Mouse (Mus musculus) kidney, embryonic 16.5 days (tissue): ENCODE measurements around the gene Dxo. TPM values are rescaled to one million over a fixed set of nuclear protein-coding genes. Genes with fewer than 3 reads are reported as not detected.
"Not testable (repeated sequence)": the region's sequence is repeated elsewhere in the genome, so short reads cannot be mapped to it uniquely, and the experiment has no call there.

Experiments
- ATAC-seq: fragments of 200-750 bp; cut with Nextera tagmentation; 2 replicates; pipeline ENCODE4 v1.8.0; 2017; ENCODE audit warnings: moderate TSS enrichment; ENCODE audit not compliant: low FRiP score, low TSS enrichment
- H3K27ac ChIP-seq: fragments of 300-500 bp; sonication (generic); 2 replicates; pipeline ENCODE4 v1.5.1; 2014; ENCODE audit warnings: low read length
- H3K27me3 ChIP-seq: fragments of 300-500 bp; sonication (generic); 2 replicates; pipeline ENCODE4 v1.6.1; 2014; ENCODE audit warnings: low read length, control low read depth, mixed read lengths; ENCODE audit not compliant: insufficient read depth
- H3K36me3 ChIP-seq: fragments of 300-500 bp; sonication (generic); 2 replicates; pipeline ENCODE4 v1.6.1; 2014; ENCODE audit warnings: low read length, control low read depth, mixed read lengths; ENCODE audit not compliant: insufficient read depth
- H3K4me1 ChIP-seq: fragments of 300-500 bp; sonication (generic); 2 replicates; pipeline ENCODE4 v1.6.1; 2014; ENCODE audit warnings: low read length, control low read depth, mixed read lengths; ENCODE audit not compliant: insufficient read depth
- H3K4me2 ChIP-seq: fragments of 300-500 bp; sonication (generic); replicated peaks from 2 replicates; pipeline ENCODE4 v1.6.1; 2014; ENCODE audit warnings: low read depth, low read length
- H3K4me3 ChIP-seq: fragments of 300-500 bp; sonication (generic); 2 replicates; pipeline ENCODE4 v1.5.1; 2014; ENCODE audit warnings: mild to moderate bottlenecking, low read length
- H3K9ac ChIP-seq: fragments of 300-500 bp; sonication (generic); replicated peaks from 2 replicates; pipeline ENCODE4 v1.6.1; 2014; ENCODE audit warnings: low read length
- H3K9me3 ChIP-seq: fragments of 300-500 bp; sonication (generic); 2 replicates; pipeline ENCODE4 v1.6.1; 2016; ENCODE audit warnings: low read length, control low read depth
- WGBS: fragments of 180-500 bp; shearing (Covaris S2); extraction: QIAGEN DNeasy Blood & Tissue Kit; methylation state at CpG from one replicate; pipeline ENCODE4 v1.1.7; 2014; 5-methylcytosine and 5-hydroxymethylcytosine counted together
- polyA plus RNA-seq: library from polyadenylated mRNA; unstranded; fragments of >200 nt; fragmentation: Nextera tagmentation; extraction: Ambion mirVana; gene quantifications from 2 replicates; pipeline ENCODE4 v1.2.1, GENCODE M21; 2015

The Dxo gene
- polyA plus RNA-seq, 1 experiment from 2014 or later, result 71.0 TPM

DNA sequence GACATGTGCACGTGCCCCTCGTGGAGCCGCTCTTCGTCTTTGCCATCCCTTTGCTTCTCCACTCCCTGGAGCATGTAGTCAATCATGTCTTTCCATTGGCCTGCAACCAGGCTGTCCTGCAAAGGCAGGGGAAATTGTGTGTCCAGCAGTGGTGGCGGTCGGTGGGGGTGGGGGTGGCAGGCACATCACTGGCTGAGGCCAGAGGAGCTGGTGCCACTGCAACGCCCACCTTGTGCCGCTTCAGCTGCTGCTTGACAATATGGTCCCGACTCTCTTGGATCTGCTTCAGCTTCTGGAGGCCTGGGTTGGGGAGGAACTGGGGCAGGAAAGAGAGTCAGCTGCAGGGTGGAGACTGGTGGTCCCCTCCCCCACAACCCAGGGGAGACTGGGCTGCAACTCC lies 34.1 kb upstream of the Dxo start:
- not testable (repeated sequence) for H3K36me3 ChIP-seq, H3K9ac ChIP-seq, ATAC-seq, H3K4me1 ChIP-seq, H3K9me3 ChIP-seq, H3K4me2 ChIP-seq, H3K4me3 ChIP-seq, H3K27me3 ChIP-seq, H3K27ac ChIP-seq
- WGBS, result 95% methylated on average over 9 of the region's 9 CpGs

DNA sequence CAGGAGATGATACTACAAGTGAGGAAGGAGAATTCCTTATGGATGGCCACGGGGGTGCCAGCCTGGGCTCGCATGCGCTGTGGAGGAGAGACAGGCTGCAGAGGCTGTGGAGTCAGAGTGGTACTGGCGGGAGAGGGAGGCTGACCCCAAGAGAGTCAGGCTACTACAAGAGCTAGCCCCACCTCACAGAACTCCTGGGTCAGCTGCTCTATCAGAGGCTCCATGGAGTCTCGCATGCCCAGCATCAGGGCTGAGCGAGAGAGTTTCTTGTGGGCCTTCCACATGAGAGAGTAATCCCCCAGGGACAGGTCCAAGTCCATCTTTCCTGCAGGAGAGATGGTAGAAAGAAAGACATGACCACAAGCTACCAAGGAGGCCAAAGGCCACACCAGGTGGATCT lies 33.5 kb upstream of the Dxo start:
- 93% methylated on average over 6 of the region's 6 CpGs for WGBS
- H3K4me3 ChIP-seq, H3K9ac ChIP-seq, H3K9me3 ChIP-seq, H3K36me3 ChIP-seq, H3K4me1 ChIP-seq, H3K4me2 ChIP-seq, H3K27me3 ChIP-seq, ATAC-seq, H3K27ac ChIP-seq: not testable (repeated sequence)

DNA sequence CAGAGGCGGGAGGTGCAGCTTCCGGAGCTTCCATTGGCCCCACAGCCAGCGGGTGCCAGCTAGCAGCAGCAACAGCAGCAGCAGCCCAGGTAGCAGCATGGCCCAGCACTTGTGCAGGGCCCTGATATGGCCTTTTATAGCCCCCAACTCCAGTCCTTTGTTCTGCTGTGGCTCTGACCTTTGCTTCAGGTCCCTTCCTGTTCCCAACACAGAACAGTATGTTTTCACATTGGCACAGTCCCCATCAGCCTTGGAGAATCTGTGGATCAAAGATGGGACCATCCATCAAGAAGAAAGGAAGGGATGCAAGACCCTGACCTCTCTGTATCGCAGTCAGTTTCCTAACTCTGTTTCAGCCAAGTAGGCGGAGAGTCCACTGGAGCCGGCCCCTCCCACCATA lies 32.5 kb upstream of the Dxo start, which contains the start of gene Cyp21a1:
TSS of gene Cyp21a1 (minus strand) at position 261 of the 400 bp plus-strand sequence.
- not testable (repeated sequence) for H3K4me2 ChIP-seq, H3K36me3 ChIP-seq, H3K9me3 ChIP-seq, H3K4me1 ChIP-seq, H3K27ac ChIP-seq, H3K27me3 ChIP-seq, ATAC-seq, H3K4me3 ChIP-seq, H3K9ac ChIP-seq
- WGBS, result 100% methylated on average over 2 of the region's 6 CpGs

DNA sequence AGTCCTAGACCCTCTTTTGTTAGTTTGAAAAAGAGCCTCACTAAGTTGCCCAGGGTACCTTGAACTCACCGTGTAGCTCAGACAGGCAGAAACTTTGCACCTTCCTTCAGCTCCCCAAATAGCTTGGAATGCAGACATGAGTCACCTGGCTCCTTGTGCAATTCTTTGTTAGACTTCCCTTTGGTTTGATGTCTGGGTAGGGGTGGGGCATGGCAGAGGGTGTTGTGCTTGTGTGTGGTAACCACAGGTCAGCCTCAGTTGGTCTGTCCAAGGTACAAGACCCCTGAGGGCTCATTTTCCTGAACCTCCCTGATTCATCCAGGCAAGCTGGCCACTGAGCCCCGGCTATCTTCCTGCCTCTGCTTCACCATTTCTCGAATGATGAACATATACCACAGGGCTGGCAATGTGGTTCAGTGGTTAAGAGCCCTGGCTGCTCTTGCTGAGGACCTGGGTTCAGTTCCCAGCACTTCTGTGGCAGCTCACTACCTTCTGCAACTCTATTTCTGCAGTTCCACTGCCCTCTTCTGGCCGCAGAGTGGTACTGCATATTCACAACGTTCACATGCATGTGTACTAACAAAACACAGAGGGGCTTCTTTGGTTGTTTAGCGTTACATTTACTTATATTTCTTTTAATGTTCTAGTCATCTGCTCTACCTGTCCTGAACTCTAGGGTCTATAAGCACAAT lies 31.8 kb upstream of the Dxo start:
- 74% methylated on average over 6 of the region's 6 CpGs for WGBS
- Histone ChIP-seq H3K9me3 (peaks cover 6% of the 10 kb centered on the region; the same call in 1 of the 2 replicates), H3K9ac (no peak overlapping the region), H3K4me3 (no peak overlapping the region), H3K27me3 (no peaks in the 10 kb centered on the region), H3K36me3 (no peaks in the 10 kb centered on the region), H3K27ac (no peak overlapping the region), H3K4me1 (no peaks in the 10 kb centered on the region), H3K4me2 (no peak overlapping the region)
- no peak for ATAC-seq

DNA sequence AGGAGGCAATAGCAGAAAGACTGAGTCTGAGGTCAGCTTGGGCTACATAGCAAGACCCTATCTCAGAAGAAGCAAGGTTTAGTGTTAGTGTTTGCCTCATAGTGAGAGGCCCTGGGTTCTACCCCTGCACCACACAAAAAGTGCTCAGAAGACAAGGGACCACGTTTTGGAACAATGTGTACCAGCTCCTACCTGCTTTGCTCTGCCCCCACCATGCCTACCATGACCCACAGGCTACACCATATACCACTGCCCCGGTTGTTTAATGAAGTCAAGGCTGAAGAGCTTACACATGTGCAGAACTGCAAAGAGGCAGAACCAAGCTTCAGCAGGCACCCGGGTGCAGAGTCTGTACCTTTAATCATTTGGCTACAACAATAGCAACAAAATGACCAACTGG lies 29.6 kb upstream of the Dxo start:
- no peaks in the 10 kb centered on the region for H3K27me3 ChIP-seq
- H3K36me3 ChIP-seq, result no peaks in the 10 kb centered on the region
- H3K27ac ChIP-seq, result no peak overlapping the region
- no peak overlapping the region for H3K9ac ChIP-seq
- no peak overlapping the region for H3K4me3 ChIP-seq
- ATAC-seq, result no peak
- no peaks in the 10 kb centered on the region for H3K4me1 ChIP-seq
- WGBS, result 71% methylated on average over 3 of the region's 3 CpGs
- H3K9me3 ChIP-seq, result peaks cover 6% of the 10 kb centered on the region; the same call in 1 of the 2 replicates
- no peak overlapping the region for H3K4me2 ChIP-seq

DNA sequence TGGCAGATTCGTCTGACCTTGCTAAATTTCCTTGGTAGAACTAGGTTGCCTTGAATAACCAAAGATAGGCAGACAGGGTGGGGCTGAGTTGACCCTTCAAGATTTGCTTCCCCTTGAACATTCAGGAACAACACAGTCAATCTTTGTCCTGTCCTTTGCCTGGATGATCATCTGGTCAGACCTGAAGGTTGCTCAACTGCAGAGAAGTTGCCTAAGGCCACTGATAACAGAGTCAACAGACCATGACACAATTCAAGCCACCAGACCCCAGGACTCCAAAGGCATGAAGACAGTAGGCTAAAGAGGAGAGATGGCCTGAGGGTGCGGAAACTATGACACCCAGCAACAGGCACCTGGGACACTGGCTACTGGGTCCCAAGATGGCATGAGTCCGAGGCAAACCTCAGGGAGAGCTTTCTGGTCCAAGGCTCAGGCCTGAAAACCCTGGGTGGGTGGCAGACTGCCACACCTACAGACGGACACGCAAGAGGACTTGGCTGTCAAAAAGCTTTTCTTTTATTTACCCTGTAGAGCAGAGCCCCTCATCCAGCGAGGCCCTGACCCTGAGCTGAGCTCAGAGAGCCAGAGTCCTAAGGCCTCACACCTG lies 28.1 kb upstream of the Dxo start:
- Histone ChIP-seq H3K36me3 (no peaks in the 10 kb centered on the region), H3K4me1 (no peaks in the 10 kb centered on the region), H3K9ac (no peak overlapping the region), H3K9me3 (peaks cover 6% of the 10 kb centered on the region; the same call in 1 of the 2 replicates), H3K27me3 (no peaks in the 10 kb centered on the region), H3K27ac (no peak overlapping the region), H3K4me2 (no peak overlapping the region), H3K4me3 (no peak overlapping the region)
- ATAC-seq, result no peak
- WGBS, result 85% methylated on average over 6 of the region's 6 CpGs

DNA sequence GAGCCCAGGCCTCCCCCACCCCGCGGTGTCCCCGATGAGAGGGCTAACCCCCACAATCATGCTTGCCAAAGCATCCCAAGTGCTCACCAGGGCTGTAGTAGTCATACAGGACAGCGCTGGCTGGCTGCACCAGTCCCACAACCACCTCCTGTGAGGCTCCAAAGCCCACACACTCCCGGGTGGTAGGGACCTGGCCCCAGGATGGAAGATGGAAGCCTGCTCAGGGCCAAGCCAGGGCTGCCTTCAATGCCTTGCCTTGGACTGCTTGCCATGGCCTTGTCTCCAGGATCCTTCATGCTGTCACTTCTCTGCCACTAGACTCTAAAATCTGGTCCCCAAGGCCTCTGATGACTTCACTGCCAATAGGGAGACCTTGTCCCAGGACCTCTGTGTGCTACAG lies 26.4 kb upstream of the Dxo start:
- H3K27me3 ChIP-seq, H3K4me2 ChIP-seq, H3K4me1 ChIP-seq, H3K9ac ChIP-seq, H3K27ac ChIP-seq, H3K4me3 ChIP-seq, H3K9me3 ChIP-seq, ATAC-seq, H3K36me3 ChIP-seq: not testable (repeated sequence)
- 90% methylated on average over 5 of the region's 5 CpGs for WGBS

DNA sequence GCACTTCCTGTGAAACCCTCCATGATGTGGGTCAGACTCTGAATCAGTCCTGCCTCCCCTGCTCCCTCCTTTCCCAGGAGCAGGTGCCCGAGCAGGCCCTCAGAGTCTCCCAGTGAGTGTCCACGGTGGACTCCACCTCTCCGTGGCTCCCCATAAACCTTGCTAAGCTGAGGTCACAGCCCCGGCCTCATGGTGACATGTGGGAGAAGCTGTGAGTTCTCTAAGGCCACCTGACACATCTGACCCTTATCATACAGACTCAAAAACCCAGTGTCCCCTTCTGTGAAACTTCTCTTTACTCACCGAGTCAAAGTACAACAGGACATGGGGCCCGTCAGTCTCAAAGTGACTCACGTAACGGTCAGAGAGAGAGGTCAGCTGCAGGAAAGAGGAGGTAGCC lies 26.0 kb upstream of the Dxo start:
- H3K9me3 ChIP-seq, H3K27me3 ChIP-seq, H3K9ac ChIP-seq, H3K4me1 ChIP-seq, H3K27ac ChIP-seq, H3K36me3 ChIP-seq, H3K4me2 ChIP-seq, ATAC-seq, H3K4me3 ChIP-seq: not testable (repeated sequence)
- 62% methylated on average over 7 of the region's 8 CpGs for whole genome bisulfite sequencing

DNA sequence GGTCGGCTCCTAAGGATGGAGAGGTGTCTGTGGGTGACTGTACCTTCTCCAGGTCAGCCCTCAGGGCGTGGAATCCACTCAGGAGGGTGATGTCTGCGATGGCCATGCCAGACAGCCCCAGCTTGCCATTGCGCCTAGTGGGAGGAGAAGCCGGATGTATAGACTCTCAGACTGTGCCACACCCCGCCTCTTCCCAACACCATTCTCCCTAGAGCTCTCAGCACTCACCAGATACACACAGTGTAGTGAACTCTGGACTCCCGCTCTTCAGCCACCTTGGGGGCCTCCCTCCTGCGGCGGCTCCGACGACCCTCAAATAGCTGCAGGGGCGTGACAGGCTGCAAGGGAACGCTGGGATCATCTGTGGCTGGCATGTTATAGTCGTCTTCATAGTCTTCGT lies 25.5 kb upstream of the Dxo start:
- Histone ChIP-seq H3K9ac (no peak overlapping the region), H3K27me3 (no peaks in the 10 kb centered on the region), H3K36me3 (no peaks in the 10 kb centered on the region), H3K9me3 (no peaks in the 10 kb centered on the region), H3K4me3 (no peak overlapping the region), H3K27ac (no peak overlapping the region), H3K4me2 (no peak overlapping the region), H3K4me1 (no peaks in the 10 kb centered on the region)
- ATAC-seq, result no peak
- 65% methylated on average over 15 of the region's 15 CpGs for WGBS

DNA sequence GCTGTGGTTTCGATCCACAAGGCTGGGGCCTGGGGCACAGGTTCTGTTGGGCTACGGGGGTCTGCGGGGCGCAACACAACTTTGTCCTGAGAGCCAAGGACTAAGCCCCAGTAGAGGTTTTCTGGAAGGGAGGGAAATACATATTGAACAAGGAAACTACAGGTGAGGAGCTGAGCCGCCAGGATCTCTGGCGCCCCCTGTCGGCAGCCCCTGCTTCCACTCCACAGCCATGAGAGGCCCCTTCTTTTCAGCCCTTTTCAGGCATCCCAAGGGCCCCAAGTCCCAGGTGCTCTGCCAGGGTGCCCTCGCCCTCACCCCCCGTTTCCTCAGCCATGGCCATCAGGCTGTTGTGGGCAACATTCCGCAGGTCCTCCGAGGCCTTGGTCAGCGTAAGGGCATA lies 23.1 kb upstream of the Dxo start:
- not testable (repeated sequence) for H3K4me3 ChIP-seq, H3K9me3 ChIP-seq, ATAC-seq, H3K36me3 ChIP-seq, H3K4me2 ChIP-seq, H3K4me1 ChIP-seq, H3K9ac ChIP-seq, H3K27me3 ChIP-seq, H3K27ac ChIP-seq
- WGBS, result 67% methylated on average over 11 of the region's 12 CpGs
